Mouse (Mus musculus) cerebral cortex, adult 2 months (tissue): ENCODE measurements around the gene Kdelc1.

ENCODE experiments used
- WGBS: fragments of 180-500 bp; shearing (Covaris S2); methylation state at CpG from one replicate; pipeline ENCODE4 v1.1.7; 2018; 5-methylcytosine and 5-hydroxymethylcytosine counted together

The Kdelc1 gene

DNA sequence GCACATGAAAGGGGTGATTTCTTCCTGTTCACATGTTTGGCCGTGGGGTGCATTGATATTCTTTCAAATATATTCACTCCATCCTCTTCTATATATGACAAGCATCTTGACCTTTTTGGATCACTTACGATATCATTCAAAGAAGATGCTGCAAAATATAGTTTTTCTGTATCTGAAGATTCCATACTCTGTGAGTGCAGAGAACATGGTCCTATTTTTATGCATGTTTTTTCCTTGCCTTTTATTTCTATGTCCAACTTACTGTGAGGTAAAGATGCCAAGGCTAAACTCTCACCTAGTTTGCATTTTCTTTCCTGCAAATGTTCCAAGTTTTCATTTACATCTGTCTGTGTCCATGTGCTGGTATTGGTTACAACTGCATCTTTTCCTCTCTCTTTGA, 56.8 kb downstream of the Kdelc1 start, which contains the start of gene Gm8251:
Gene Gm8251 (minus strand): TSS at position 101 of the 400 bp plus-strand sequence.
- 84% methylated on average over 2 of the region's 2 CpGs for WGBS

DNA sequence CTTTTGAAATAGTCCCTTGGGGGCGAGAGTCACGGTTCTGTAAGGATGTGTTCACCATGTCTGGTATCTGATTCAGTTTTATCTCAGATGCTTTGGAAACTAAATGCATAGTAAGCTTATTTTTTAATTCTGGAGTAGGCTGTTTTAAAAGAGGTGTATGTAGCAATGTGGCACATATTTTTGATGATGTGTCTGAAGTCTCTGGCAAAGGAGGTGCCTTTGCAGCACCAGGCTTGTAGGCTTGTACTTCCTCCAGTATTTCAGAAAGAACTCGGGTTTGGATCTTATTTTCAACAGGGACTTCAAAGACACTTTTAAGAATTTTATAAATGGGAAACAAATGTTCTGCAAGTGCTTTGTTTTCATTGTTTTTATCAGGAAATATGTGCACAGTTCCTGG, 60.8 kb downstream of the Kdelc1 start:
- 55% methylated on average over 3 of the region's 3 CpGs for WGBS
